Mouse (Mus musculus): ENCODE data around the gene Pptc7. TPM values are rescaled to one million over a fixed set of nuclear protein-coding genes. Genes with fewer than 3 reads are reported as not detected.

The Pptc7 gene
- total RNA-seq, 1 experiment from 2014 or later: 20.8 TPM

- ATAC-seq (replicated peaks in 1 of 2; ENCODE audit: insufficient read depth in 1 of 2, low FRiP score in 2 of 2, low TSS enrichment in 1 of 2, low read depth in 1 of 2, poor library complexity in 2 of 2, severe bottlenecking in 2 of 2): no peak
These were observed 61.6 kb downstream of the Pptc7 start for GRCm38 (mm10) chr5:122345777-122346176.

GRCm38 (mm10) chr5:122353807-122354491 lies 69.8 kb downstream of the Pptc7 start, which contains the start of the genes Rad9b and Vps29:
Gene Rad9b (minus strand): TSS chr5:122354233.
Gene Vps29 (plus strand): TSS chr5:122354369.
- peak; percentile 94 to 99 for ATAC-seq (replicated peaks in 1 of 2; ENCODE audit: insufficient read depth in 1 of 2, low FRiP score in 2 of 2, low TSS enrichment in 1 of 2, low read depth in 1 of 2, poor library complexity in 2 of 2, severe bottlenecking in 2 of 2)

- peak in 1 of 2 experiments; percentile 8; a peak in 1 of 4 replicates for ATAC-seq (replicated peaks in 1 of 2; ENCODE audit: insufficient read depth in 1 of 2, low FRiP score in 2 of 2, low TSS enrichment in 1 of 2, low read depth in 1 of 2, poor library complexity in 2 of 2, severe bottlenecking in 2 of 2)
These were observed 70.4 kb downstream of the Pptc7 start for GRCm38 (mm10) chr5:122354492-122355067.

DNA sequence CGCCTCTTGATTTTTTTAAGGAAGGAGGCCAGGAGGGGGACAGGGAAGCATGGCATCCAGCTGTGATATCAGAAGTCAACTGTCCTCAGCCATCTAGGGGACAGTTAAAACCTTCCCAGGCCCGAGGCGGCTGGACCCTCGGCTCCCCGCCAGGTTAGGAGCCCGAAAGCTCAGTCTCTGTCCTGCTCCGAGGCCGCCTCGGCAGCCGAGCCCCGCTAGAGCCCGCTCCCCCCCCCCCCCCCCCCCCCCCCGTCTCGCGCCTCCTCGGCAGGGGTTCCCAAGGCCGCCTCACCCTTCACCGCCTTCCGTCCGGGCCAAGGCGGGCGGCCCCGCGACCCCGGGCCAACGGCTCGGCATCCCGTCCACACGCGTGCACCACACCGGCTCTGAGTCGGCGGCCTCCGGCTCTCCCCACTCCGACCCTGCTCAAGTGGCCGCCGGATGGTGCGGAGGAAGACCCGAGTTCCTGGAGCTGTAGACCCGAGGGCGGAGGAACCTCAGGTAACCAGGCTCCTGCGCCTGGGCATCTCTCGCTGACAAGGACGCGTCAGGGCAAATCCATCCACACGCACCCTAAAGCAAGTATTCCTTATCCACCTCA lies 87.5 kb downstream of the Pptc7 start, which contains the start of gene Gpn3:
Gene Gpn3 (plus strand): TSS at position 286 of the 601 bp plus-strand sequence.
- peak; percentile 51 to 59 for ATAC-seq (replicated peaks in 1 of 2; ENCODE audit: insufficient read depth in 1 of 2, low FRiP score in 2 of 2, low TSS enrichment in 1 of 2, low read depth in 1 of 2, poor library complexity in 2 of 2, severe bottlenecking in 2 of 2)

GRCm38 (mm10) chr5:122372192-122372769 lies 88.1 kb downstream of the Pptc7 start, which contains the start of gene Fam216a:
Gene Fam216a (minus strand): TSS chr5:122372364.
- peak; percentile 96 to 97 for ATAC-seq (replicated peaks in 1 of 2; ENCODE audit: insufficient read depth in 1 of 2, low FRiP score in 2 of 2, low TSS enrichment in 1 of 2, low read depth in 1 of 2, poor library complexity in 2 of 2, severe bottlenecking in 2 of 2)

DNA sequence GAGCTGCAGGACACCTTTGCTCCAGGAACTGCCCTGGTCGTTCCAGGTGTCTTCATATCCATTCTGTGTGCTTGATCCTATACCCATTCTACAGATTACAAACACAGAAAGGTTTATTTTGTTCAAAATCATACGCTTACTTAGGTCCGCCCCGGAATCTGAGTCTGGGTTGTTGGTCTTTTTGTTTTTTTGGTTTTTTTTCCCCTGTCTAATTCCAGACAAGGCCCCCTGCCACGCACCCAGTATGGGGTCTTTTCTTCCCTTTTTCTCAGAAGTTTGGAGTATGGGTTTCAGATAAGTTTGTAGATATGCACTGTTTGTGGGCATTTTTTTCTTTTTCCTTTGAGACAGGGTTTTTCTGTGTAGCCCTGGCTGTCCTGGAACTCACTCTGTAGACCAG lies 88.7 kb downstream of the Pptc7 start:
- ATAC-seq (replicated peaks in 1 of 2; ENCODE audit: insufficient read depth in 1 of 2, low FRiP score in 2 of 2, low TSS enrichment in 1 of 2, low read depth in 1 of 2, poor library complexity in 2 of 2, severe bottlenecking in 2 of 2): no peak

Other genes with a start within 250 kb of the Pptc7 start
- not detected in 2 replicates for gene Cux2, start 234.3 kb upstream of the Pptc7 start, total RNA-seq (2017)
- gene Myl2, start 183.4 kb upstream of the Pptc7 start, total RNA-seq (2017): 3.9 TPM in 1 of 2 replicates, not detected in the other
- gene Ccdc63, start 143.5 kb upstream of the Pptc7 start, total RNA-seq (2017): 0.20 and 1.0 TPM in 2 replicates
- 202 and 213 TPM in 2 replicates for gene Ppp1cc, start 126.1 kb upstream of the Pptc7 start, total RNA-seq (2017)
- gene Hvcn1, start 77.6 kb upstream of the Pptc7 start, total RNA-seq (2017): 9.6 and 26.1 TPM in 2 replicates
- 7.1 and 12.2 TPM in 2 replicates for gene Tctn1, start 19.9 kb upstream of the Pptc7 start, total RNA-seq (2017)
- gene Rad9b, start 69.9 kb downstream of the Pptc7 start, total RNA-seq (2017): 14.4 and 24.3 TPM in 2 replicates
- 57.3 and 63.2 TPM in 2 replicates for gene Vps29, start 70.0 kb downstream of the Pptc7 start, total RNA-seq (2017)
- gene Gpn3, start 87.5 kb downstream of the Pptc7 start, total RNA-seq (2017): 36.6 and 50.0 TPM in 2 replicates
- gene Fam216a, start 88.0 kb downstream of the Pptc7 start, total RNA-seq (2017): 45.0 and 52.0 TPM in 2 replicates
- 691 and 855 TPM in 2 replicates for gene Arpc3, start 107.5 kb downstream of the Pptc7 start, total RNA-seq (2017)
- 38.1 and 50.9 TPM in 2 replicates for gene Anapc7, start 137.3 kb downstream of the Pptc7 start, total RNA-seq (2017)
- 84.5 and 95.1 TPM in 2 replicates for gene Atp2a2, start 217.9 kb downstream of the Pptc7 start, total RNA-seq (2017)

Data from hematopoietic stem cell, adult 5-6 weeks (primary cell).